Comparison of ENCODE assay signal across 33 mouse cellular contexts in the genomic region with DNA sequence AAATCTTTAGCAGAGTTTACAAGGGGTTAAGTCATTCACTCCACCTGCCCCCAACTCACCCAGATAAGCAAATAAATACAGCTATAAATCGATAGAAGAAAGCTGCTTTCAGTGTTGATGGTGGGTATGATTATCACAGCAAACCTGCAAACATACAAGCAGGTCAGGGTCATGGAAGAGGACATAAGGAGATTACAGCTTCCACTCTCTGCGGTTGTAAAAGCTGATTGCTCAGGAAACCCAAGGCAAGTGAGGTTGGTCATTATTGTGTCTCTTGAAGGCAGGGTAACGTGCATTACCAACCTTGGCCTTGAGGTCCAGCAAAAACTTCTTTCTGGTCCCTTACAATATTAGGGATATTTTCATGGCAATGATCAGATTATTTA.
DNase-seq lines count a peak whose midpoint lies in the region; ATAC-seq and TF ChIP-seq lines count a peak whose summit lies in the region.
"Had no signal": no experiment of that assay in that cellular context is flagged by ENCODE, and none has a peak within 500 bp of the region (broad histone marks: within the 10 kb centered on the region; RNA-seq: fewer than 3 reads in every experiment).

No protein-coding gene starts in this region.

- no peaks in the 10 kb centered on the region for H3K36me3 ChIP-seq in intestine, embryonic 15.5 days
- H3K36me3 ChIP-seq in kidney, embryonic 16.5 days (ENCODE audit: insufficient read depth, low read length) = no peaks in the 10 kb centered on the region
- H3K36me3 ChIP-seq: embryonic facial prominence, embryonic 13.5 days; forebrain, embryonic 12.5 days; heart, embryonic 10.5 days; heart, embryonic 15.5 days; hindbrain, embryonic 12.5 days; kidney, embryonic 15.5 days; limb, embryonic 10.5 days; limb, embryonic 15.5 days; midbrain, embryonic 15.5 days; neural tube, embryonic 15.5 days had no signal

- peak; percentile 68; the same call in 1 of the 2 replicates for ATAC-seq in intestine, embryonic 15.5 days
- ATAC-seq in kidney, embryonic 16.5 days (ENCODE audit: low FRiP score, low TSS enrichment) = no peak
- ATAC-seq: hindbrain, postnatal 0 days; midbrain, embryonic 15.5 days had no signal

- H3K4me1 ChIP-seq in bone marrow, adult 2 months (ENCODE audit: control insufficient read depth, insufficient read depth, low read length) = peaks cover 4% of the 10 kb centered on the region
- H3K4me1 ChIP-seq in intestine, embryonic 15.5 days (replicated peaks) = no peaks in the 10 kb centered on the region
- no peaks in the 10 kb centered on the region for H3K4me1 ChIP-seq in kidney, embryonic 16.5 days (ENCODE audit: insufficient read depth, low read length)
- H3K4me1 ChIP-seq: heart, embryonic 10.5 days; heart, embryonic 15.5 days; hindbrain, embryonic 12.5 days; kidney, embryonic 15.5 days; limb, embryonic 15.5 days; neural tube, embryonic 15.5 days had no signal

- no peak for TF ChIP-seq POLR2A in bone marrow, adult 2 months (IDR thresholded peaks at IDR 0.05; ENCODE audit: borderline replicate concordance, control insufficient read depth, low read depth, low read length)

- peak; percentile 23 for DNase-seq in heart, adult 11 months
- no peak for DNase-seq in heart, postnatal 14 days
- peak; percentile 53 for DNase-seq in retina, postnatal 1 day
- no peak for DNase-seq in adrenal gland, postnatal 4 days (ENCODE audit: low spot score in 2 of 2)
- DNase-seq: adrenal gland, postnatal 25 days; cerebellum, adult 11 months; cerebellum, adult 9-10 months; cerebellum, postnatal 36 days; embryo, embryonic 11 days; gastrocnemius, postnatal 10 days; heart, postnatal 36 days; kidney, adult 18-20 months; kidney, postnatal 36 days; lung, postnatal 4 days; right cerebral cortex, postnatal 4 days; thymus, adult 2 months; thymus, postnatal 36 days had no signal

- H3K9ac ChIP-seq in intestine, embryonic 15.5 days = no peak overlapping the region
- no peak overlapping the region for H3K9ac ChIP-seq in kidney, embryonic 16.5 days (replicated peaks; ENCODE audit: low read length)
- H3K9ac ChIP-seq: embryonic facial prominence, embryonic 13.5 days; forebrain, embryonic 12.5 days; heart, embryonic 15.5 days; hindbrain, embryonic 12.5 days; kidney, embryonic 15.5 days; limb, embryonic 15.5 days; midbrain, embryonic 15.5 days; neural tube, embryonic 15.5 days had no signal

- no peaks in the 10 kb centered on the region for H3K9me3 ChIP-seq in intestine, embryonic 15.5 days
- H3K9me3 ChIP-seq in kidney, embryonic 16.5 days (ENCODE audit: low read length) = peaks cover 5% of the 10 kb centered on the region; the same call in 1 of the 2 replicates
- H3K9me3 ChIP-seq: embryonic facial prominence, embryonic 13.5 days; forebrain, embryonic 12.5 days; heart, embryonic 10.5 days; heart, embryonic 15.5 days; hindbrain, embryonic 12.5 days; kidney, embryonic 15.5 days; limb, embryonic 10.5 days; limb, embryonic 15.5 days; midbrain, embryonic 15.5 days; neural tube, embryonic 15.5 days had no signal

- no peak overlapping the region for H3K4me3 ChIP-seq in bone marrow, adult 2 months (replicated peaks; ENCODE audit: control insufficient read depth, low read depth, low read length)
- H3K4me3 ChIP-seq in intestine, embryonic 15.5 days (replicated peaks) = no peak overlapping the region
- H3K4me3 ChIP-seq in kidney, embryonic 16.5 days (ENCODE audit: low read length) = no peak overlapping the region
- H3K4me3 ChIP-seq: embryonic facial prominence, embryonic 13.5 days; erythroblast, embryonic 14.5 days; forebrain, embryonic 12.5 days; heart, embryonic 10.5 days; heart, embryonic 15.5 days; hindbrain, embryonic 12.5 days; kidney, embryonic 15.5 days; layer of hippocampus, adult 2 months; limb, embryonic 10.5 days; limb, embryonic 15.5 days; midbrain, embryonic 15.5 days; neural tube, embryonic 15.5 days had no signal

- intact Hi-C loops in heart, postnatal 14 days (cut with DNase I) = no loop called here

- H3K4me2 ChIP-seq in intestine, embryonic 15.5 days (replicated peaks) = no peak overlapping the region
- no peak overlapping the region for H3K4me2 ChIP-seq in kidney, embryonic 16.5 days (replicated peaks; ENCODE audit: low read depth, low read length)
- H3K4me2 ChIP-seq: embryonic facial prominence, embryonic 13.5 days; forebrain, embryonic 12.5 days; heart, embryonic 15.5 days; hindbrain, embryonic 12.5 days; kidney, embryonic 15.5 days; limb, embryonic 15.5 days; midbrain, embryonic 15.5 days; neural tube, embryonic 15.5 days had no signal

- 2% methylated on average over 3 of the region's 3 CpGs for WGBS in bone marrow, adult 2 months
- WGBS in intestine, embryonic 15.5 days = 28% methylated on average over 3 of the region's 3 CpGs
- 50% methylated on average over 3 of the region's 3 CpGs for WGBS in kidney, embryonic 16.5 days

- H3K27ac ChIP-seq in bone marrow, adult 2 months (ENCODE audit: control insufficient read depth, insufficient read depth, low read depth, low read length, poor library complexity) = peak overlapping the region; percentile 46; the same call in 1 of the 2 replicates
- no peak overlapping the region for H3K27ac ChIP-seq in intestine, embryonic 15.5 days
- H3K27ac ChIP-seq in kidney, embryonic 16.5 days (ENCODE audit: low read length) = no peak overlapping the region
- H3K27ac ChIP-seq: embryonic facial prominence, embryonic 13.5 days; forebrain, embryonic 12.5 days; heart, embryonic 10.5 days; heart, embryonic 15.5 days; hindbrain, embryonic 12.5 days; hindbrain, postnatal 0 days; kidney, embryonic 15.5 days; layer of hippocampus, adult 2 months; limb, embryonic 10.5 days; limb, embryonic 15.5 days; midbrain, embryonic 15.5 days; neural tube, embryonic 15.5 days had no signal

- no peaks in the 10 kb centered on the region for H3K27me3 ChIP-seq in intestine, embryonic 15.5 days (replicated peaks)
- H3K27me3 ChIP-seq in kidney, embryonic 16.5 days (ENCODE audit: insufficient read depth, low read length) = no peaks in the 10 kb centered on the region
- H3K27me3 ChIP-seq: embryonic facial prominence, embryonic 13.5 days; forebrain, embryonic 12.5 days; heart, embryonic 15.5 days; hindbrain, embryonic 12.5 days; kidney, embryonic 15.5 days; limb, embryonic 15.5 days; neural tube, embryonic 15.5 days had no signal

- no peak for TF ChIP-seq CTCF in bone marrow, adult 2 months (IDR thresholded peaks at IDR 0.05; ENCODE audit: control insufficient read depth, insufficient read depth, low read length)

Comparison
In these comparisons a context has a peak if more than half of its experiments do, and no peak if none do; other contexts are left out.
1. DNase-seq: peak in heart, adult 11 months (single experiment) and retina, postnatal 1 day (single experiment); none in heart, postnatal 14 days (0 of 2) and adrenal gland, postnatal 4 days (0 of 2).